Mouse (Mus musculus): ENCODE data around the gene Retreg1. TPM values are rescaled to one million over a fixed set of nuclear protein-coding genes. Genes with fewer than 3 reads are reported as not detected.
"Not testable (repeated sequence)": the region's sequence is repeated elsewhere in the genome, so short reads cannot be mapped to it uniquely, and the experiment has no call there.

The Retreg1 gene
- polyA plus RNA-seq, 1 experiment from 2014 or later, result 19.5 TPM

DNA sequence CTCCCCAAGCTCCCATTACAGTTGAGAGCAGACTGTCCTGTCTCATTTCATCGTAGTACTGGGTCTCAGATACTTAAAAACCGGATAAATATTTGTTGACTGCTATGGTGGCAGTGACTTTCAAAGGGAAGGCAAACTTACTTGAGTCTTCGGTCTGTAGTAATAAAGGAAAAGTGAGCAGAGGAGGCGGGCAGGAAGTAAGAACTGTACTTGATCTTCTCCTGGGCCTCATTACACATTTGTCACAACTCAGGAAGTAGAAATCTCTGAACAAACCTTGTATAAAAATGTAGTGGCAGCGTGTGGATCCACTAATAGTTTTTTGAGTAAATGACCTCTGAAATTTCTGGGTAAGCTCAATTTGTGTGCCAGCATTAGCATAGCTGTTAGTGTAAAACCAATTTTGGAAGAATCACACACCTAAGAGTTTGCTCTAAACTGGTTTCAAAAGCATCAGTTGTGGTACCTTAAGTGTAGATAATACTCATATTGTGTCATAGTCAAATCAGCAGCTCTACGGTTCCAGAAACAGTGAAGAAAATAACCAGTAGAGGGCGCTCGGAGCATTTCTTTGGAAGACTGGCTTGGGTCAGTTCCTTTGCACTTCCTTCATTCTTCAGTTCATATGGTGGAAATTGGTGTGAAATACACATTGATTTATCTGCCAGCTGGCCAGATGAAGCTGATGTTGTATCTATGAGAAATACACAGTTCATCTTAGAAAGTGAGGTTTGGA lies 150.2 kb downstream of the Retreg1 start:
- no peak for ATAC-seq (ENCODE audit: insufficient read depth, low FRiP score)
- H3K9me3 ChIP-seq (replicated peaks; ENCODE audit: control insufficient read depth, low read length), result no peaks in the 10 kb centered on the region
- H3K4me3 ChIP-seq (replicated peaks; ENCODE audit: low read length), result no peak overlapping the region
- no peak overlapping the region for H3K9ac ChIP-seq (ENCODE audit: low read length)
- 56% methylated on average over 8 of the region's 8 CpGs for WGBS
- no peak overlapping the region for H3K4me2 ChIP-seq (ENCODE audit: low read depth, low read length)
- no peak overlapping the region for H3K27ac ChIP-seq (ENCODE audit: low read length)
- H3K36me3 ChIP-seq (ENCODE audit: control insufficient read depth, insufficient read depth, low read length), result peaks cover 30% of the 10 kb centered on the region; the same call in 1 of the 2 replicates
- no peaks in the 10 kb centered on the region for H3K27me3 ChIP-seq (ENCODE audit: control insufficient read depth, insufficient read depth, low read length)
- no peaks in the 10 kb centered on the region for H3K4me1 ChIP-seq (ENCODE audit: control insufficient read depth, insufficient read depth, low read length)

DNA sequence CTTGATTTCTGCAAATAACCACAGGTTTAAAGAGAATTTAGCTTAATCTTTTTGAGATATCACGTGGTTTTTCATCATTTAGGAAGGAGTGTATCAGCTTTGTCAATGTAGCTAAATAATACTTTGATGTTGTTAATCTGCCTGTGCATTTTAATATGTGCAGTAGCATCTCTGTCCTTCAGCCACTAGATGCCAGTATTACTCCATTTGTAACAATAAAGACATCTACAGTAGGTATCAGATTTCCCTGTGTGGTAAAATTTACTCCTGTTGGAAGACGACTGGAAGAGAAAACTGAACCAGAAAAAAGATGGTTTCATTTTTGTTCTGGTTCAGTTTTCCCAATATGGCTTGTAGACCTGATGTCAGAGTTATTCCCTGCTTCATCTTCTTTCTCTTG lies 152.5 kb downstream of the Retreg1 start:
- no peak for ATAC-seq (ENCODE audit: insufficient read depth, low FRiP score)
- WGBS, result 43% methylated on average over 2 of the region's 2 CpGs
- Histone ChIP-seq H3K36me3 (ENCODE audit: control insufficient read depth, insufficient read depth, low read length) (peaks cover 26% of the 10 kb centered on the region; the same call in 1 of the 2 replicates), H3K9me3 (replicated peaks; ENCODE audit: control insufficient read depth, low read length) (no peaks in the 10 kb centered on the region), H3K4me2 (ENCODE audit: low read depth, low read length) (no peak overlapping the region), H3K27me3 (ENCODE audit: control insufficient read depth, insufficient read depth, low read length) (no peaks in the 10 kb centered on the region), H3K9ac (ENCODE audit: low read length) (no peak overlapping the region), H3K4me1 (ENCODE audit: control insufficient read depth, insufficient read depth, low read length) (no peaks in the 10 kb centered on the region), H3K4me3 (replicated peaks; ENCODE audit: low read length) (no peak overlapping the region), H3K27ac (ENCODE audit: low read length) (no peak overlapping the region)

DNA sequence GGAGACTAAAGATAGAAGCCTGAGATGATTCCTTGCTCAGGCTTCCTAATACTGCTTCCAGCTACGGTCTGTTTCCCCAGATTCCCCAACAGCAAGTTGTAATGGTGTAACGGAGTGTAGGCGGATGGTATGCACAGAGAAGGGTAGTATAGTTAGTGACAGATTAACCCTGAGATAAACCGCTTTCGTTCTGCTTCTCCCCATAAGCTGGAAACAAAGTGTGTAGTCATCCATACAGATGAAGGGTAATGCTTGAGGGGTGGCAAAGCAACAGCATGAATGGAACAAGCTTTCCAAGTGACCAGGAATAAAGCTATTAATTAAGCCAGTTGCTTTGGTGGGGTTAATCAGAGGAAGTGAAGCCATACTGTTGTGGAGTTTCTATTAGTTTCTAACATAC lies 156.6 kb downstream of the Retreg1 start:
- H3K9me3 ChIP-seq (replicated peaks; ENCODE audit: control insufficient read depth, low read length); ATAC-seq (ENCODE audit: insufficient read depth, low FRiP score); H3K27ac ChIP-seq (ENCODE audit: low read length); H3K4me1 ChIP-seq (ENCODE audit: control insufficient read depth, insufficient read depth, low read length); H3K9ac ChIP-seq (ENCODE audit: low read length); H3K36me3 ChIP-seq (ENCODE audit: control insufficient read depth, insufficient read depth, low read length); H3K27me3 ChIP-seq (ENCODE audit: control insufficient read depth, insufficient read depth, low read length); H3K4me2 ChIP-seq (ENCODE audit: low read depth, low read length); H3K4me3 ChIP-seq (replicated peaks; ENCODE audit: low read length): not testable (repeated sequence)
- WGBS, result 80% methylated on average over 5 of the region's 5 CpGs

DNA sequence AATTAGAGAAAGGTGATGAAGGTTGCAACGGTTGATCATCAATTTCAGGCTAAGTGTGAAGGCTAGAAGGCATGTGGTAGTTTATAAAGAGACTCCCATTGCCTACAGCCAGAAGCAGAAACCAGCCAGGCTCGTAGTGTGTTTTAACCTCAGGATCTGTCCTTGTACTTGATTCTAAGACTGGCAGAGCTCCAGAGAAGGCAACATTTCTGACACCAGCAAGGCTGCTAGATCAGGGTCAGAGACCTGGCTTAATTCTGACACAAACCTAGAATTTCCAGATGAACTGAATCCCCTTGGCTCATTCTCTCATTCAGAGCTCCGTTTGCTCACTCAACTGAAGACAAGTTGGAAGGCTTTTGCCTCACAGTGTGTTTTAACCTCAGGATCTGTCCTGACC lies 165.6 kb downstream of the Retreg1 start:
- Histone ChIP-seq H3K27ac (ENCODE audit: low read length) (no peak overlapping the region), H3K9ac (ENCODE audit: low read length) (no peak overlapping the region), H3K36me3 (ENCODE audit: control insufficient read depth, insufficient read depth, low read length) (no peaks in the 10 kb centered on the region), H3K4me3 (replicated peaks; ENCODE audit: low read length) (no peak overlapping the region), H3K4me1 (ENCODE audit: control insufficient read depth, insufficient read depth, low read length) (no peaks in the 10 kb centered on the region), H3K9me3 (replicated peaks; ENCODE audit: control insufficient read depth, low read length) (no peaks in the 10 kb centered on the region), H3K27me3 (ENCODE audit: control insufficient read depth, insufficient read depth, low read length) (no peaks in the 10 kb centered on the region; the same call in 1 of the 2 replicates), H3K4me2 (ENCODE audit: low read depth, low read length) (no peak overlapping the region)
- no peak for ATAC-seq (ENCODE audit: insufficient read depth, low FRiP score)
- WGBS, result 71% methylated on average over 3 of the region's 3 CpGs

DNA sequence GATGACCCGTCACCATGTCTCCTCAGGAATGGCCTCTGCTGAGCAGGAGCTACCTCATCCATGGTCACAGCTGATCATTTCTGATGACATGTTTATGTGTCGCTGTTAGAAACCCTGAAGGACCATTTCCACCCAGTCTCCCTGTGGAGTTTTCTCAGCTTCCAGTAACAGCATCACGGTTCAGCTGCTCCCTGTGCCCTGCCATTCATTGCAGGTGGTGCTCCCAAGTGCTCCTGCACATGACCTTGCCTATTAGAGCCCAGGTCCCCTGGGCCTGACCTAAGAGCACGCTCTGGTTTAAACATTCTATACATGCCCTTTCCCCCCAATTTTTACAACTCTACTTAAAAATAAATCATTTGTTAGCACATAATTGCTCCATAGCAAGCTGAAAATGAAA lies 169.9 kb downstream of the Retreg1 start:
- no peak overlapping the region for H3K4me3 ChIP-seq (replicated peaks; ENCODE audit: low read length)
- H3K4me2 ChIP-seq (ENCODE audit: low read depth, low read length), result no peak overlapping the region
- no peak overlapping the region for H3K27ac ChIP-seq (ENCODE audit: low read length)
- H3K9me3 ChIP-seq (replicated peaks; ENCODE audit: control insufficient read depth, low read length), result no peaks in the 10 kb centered on the region
- no peaks in the 10 kb centered on the region for H3K36me3 ChIP-seq (ENCODE audit: control insufficient read depth, insufficient read depth, low read length)
- no peaks in the 10 kb centered on the region for H3K4me1 ChIP-seq (ENCODE audit: control insufficient read depth, insufficient read depth, low read length)
- no peak overlapping the region for H3K9ac ChIP-seq (ENCODE audit: low read length)
- no peak for ATAC-seq (ENCODE audit: insufficient read depth, low FRiP score)
- no peaks in the 10 kb centered on the region; the same call in 1 of the 2 replicates for H3K27me3 ChIP-seq (ENCODE audit: control insufficient read depth, insufficient read depth, low read length)
- 61% methylated on average over 4 of the region's 4 CpGs for WGBS

DNA sequence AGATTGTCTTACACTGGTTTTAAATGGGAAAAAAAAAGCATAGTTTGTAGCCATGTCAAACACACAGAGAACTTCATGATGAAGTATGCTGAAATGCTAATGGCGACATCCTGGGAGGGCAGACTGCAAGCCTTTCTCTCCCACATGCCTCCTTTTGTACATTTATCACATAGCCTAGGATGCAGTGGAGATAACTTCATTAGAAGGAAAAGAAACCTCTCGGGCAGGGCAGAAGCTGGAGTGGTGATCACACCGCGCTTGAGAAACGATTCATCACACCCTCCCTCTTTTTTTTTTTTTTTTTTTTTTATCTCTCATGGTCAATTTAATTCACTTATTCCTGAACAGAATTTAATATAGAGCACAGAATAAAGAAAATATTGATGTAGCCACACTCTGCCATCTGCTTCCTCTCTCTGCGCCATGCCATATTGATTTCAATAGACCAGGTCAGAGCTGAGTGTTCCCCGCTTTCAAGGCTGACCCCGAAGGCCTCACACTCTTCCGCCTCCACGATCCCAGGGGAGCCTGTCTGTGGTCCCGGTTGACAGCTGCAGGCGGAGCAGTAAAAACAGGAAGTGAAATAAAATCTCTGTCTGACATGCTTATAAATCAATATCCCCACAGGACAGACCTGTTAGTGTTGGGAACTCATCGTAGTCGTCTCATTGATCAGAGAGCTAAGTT lies 173.1 kb downstream of the Retreg1 start:
- no peaks in the 10 kb centered on the region for H3K4me1 ChIP-seq (ENCODE audit: control insufficient read depth, insufficient read depth, low read length)
- H3K27me3 ChIP-seq (ENCODE audit: control insufficient read depth, insufficient read depth, low read length), result no peaks in the 10 kb centered on the region; the same call in 1 of the 2 replicates
- H3K36me3 ChIP-seq (ENCODE audit: control insufficient read depth, insufficient read depth, low read length), result no peaks in the 10 kb centered on the region
- no peak overlapping the region for H3K9ac ChIP-seq (ENCODE audit: low read length)
- H3K9me3 ChIP-seq (replicated peaks; ENCODE audit: control insufficient read depth, low read length), result no peaks in the 10 kb centered on the region
- ATAC-seq (ENCODE audit: insufficient read depth, low FRiP score), result no peak
- 23% methylated on average over 14 of the region's 14 CpGs for WGBS
- H3K4me3 ChIP-seq (replicated peaks; ENCODE audit: low read length), result no peak overlapping the region
- no peak overlapping the region for H3K4me2 ChIP-seq (ENCODE audit: low read depth, low read length)
- no peak overlapping the region for H3K27ac ChIP-seq (ENCODE audit: low read length)

DNA sequence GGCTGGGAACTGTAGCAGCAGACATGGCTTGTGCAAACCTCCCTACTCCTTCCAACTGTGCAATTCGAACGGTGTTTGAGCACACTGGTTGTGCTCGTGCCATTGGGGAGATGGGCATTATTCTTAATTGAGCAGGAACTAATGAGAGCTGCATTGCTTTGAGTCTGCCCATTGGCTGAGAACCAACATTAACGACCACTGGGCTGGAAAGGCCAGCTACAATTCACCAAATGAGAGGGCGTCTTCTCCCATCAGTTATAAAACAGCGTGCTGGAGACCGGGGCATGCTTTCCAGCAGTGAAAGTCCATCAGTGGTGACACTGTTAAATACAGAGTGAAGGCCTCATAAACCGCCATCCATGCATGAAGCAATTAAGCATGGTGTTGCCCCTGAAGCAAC lies 178.7 kb downstream of the Retreg1 start:
- ATAC-seq (ENCODE audit: insufficient read depth, low FRiP score), result no peak
- no peaks in the 10 kb centered on the region for H3K27me3 ChIP-seq (ENCODE audit: control insufficient read depth, insufficient read depth, low read length)
- H3K4me1 ChIP-seq (ENCODE audit: control insufficient read depth, insufficient read depth, low read length), result no peaks in the 10 kb centered on the region
- H3K9ac ChIP-seq (ENCODE audit: low read length), result no peak overlapping the region
- no peak overlapping the region for H3K27ac ChIP-seq (ENCODE audit: low read length)
- H3K4me3 ChIP-seq (replicated peaks; ENCODE audit: low read length), result no peak overlapping the region
- no peaks in the 10 kb centered on the region for H3K9me3 ChIP-seq (replicated peaks; ENCODE audit: control insufficient read depth, low read length)
- 84% methylated on average over 8 of the region's 8 CpGs for WGBS
- no peak overlapping the region for H3K4me2 ChIP-seq (ENCODE audit: low read depth, low read length)
- no peaks in the 10 kb centered on the region for H3K36me3 ChIP-seq (ENCODE audit: control insufficient read depth, insufficient read depth, low read length)

DNA sequence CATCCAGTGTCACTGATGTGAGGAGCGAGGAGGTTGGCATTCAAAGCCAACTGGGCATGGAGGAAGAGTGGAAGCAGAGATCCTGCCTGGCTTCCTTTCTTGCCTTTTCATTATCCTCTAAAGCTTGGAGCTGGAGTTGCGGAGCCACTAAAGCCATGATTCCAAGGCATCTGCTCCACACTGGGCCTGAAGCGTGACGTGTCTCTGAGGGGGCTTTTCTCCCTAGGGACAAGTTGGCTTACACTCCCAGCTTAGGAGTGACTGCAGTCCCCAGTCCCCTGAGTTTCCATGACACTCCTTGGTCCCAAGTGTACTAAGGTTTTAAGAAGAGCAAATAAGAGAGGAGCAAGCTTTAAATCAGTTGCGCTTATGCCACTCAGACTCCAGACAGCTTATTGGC lies 179.7 kb downstream of the Retreg1 start:
- H3K4me1 ChIP-seq (ENCODE audit: control insufficient read depth, insufficient read depth, low read length), result no peaks in the 10 kb centered on the region
- no peak for ATAC-seq (ENCODE audit: insufficient read depth, low FRiP score)
- WGBS, result 86% methylated on average over 5 of the region's 5 CpGs

More for the DNA sequence above, 179.7 kb downstream of the Retreg1 start:
- H3K36me3 ChIP-seq (ENCODE audit: control insufficient read depth, insufficient read depth, low read length), result no peaks in the 10 kb centered on the region
- no peak overlapping the region for H3K4me2 ChIP-seq (ENCODE audit: low read depth, low read length)
- H3K27me3 ChIP-seq (ENCODE audit: control insufficient read depth, insufficient read depth, low read length), result no peaks in the 10 kb centered on the region
- H3K27ac ChIP-seq (ENCODE audit: low read length), result no peak overlapping the region
- H3K9ac ChIP-seq (ENCODE audit: low read length), result no peak overlapping the region
- H3K4me3 ChIP-seq (replicated peaks; ENCODE audit: low read length), result no peak overlapping the region
- no peaks in the 10 kb centered on the region for H3K9me3 ChIP-seq (replicated peaks; ENCODE audit: control insufficient read depth, low read length)

All from stomach, embryonic 16.5 days (tissue).